Mouse (Mus musculus): ENCODE data around the gene Olfr933. TPM values are rescaled to one million over a fixed set of nuclear protein-coding genes. Genes with fewer than 3 reads are reported as not detected.

Gene Olfr933
- not detected in 2 replicates for polyA plus RNA-seq (2015; fragmentation: Nextera tagmentation; extraction: Ambion mirVana)

DNA sequence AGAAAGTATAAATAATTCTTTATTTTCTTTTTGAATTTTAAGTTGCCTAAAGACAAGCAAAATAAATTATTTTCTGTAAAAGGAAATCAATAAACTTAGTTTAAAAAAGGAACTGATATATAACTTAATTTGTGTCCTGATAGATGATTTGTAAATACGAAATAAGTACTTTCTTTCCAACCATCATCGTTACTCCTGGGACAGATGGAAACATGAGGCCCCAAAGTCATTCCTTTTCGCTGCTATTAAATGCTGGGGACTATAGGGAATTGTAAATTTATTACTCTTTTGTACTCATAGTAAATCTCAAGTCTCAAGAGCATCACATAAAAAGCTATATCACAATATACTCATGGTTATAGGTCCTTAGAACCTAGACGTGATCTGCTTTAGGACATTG is at the start of gene Olfr933:
Gene Olfr933 (plus strand): TSS at position 301 of the 400 bp plus-strand sequence.
- H3K36me3 ChIP-seq, result no peaks in the 10 kb centered on the region
- H3K27ac ChIP-seq, result no peak within 1 kb of the TSS
- H3K4me2 ChIP-seq, result no peak within 1 kb of the TSS
- no peak for ATAC-seq (replicated peaks; ENCODE audit: insufficient number of reproducible peaks, insufficient read depth, low FRiP score, low read depth)
- H3K27me3 ChIP-seq, result no peaks in the 10 kb centered on the region
- H3K9ac ChIP-seq, result no peak within 1 kb of the TSS
- no peaks in the 10 kb centered on the region for H3K4me1 ChIP-seq (replicated peaks)
- 70% methylated on average over 4 of the region's 4 CpGs for WGBS
- no peaks in the 10 kb centered on the region for H3K9me3 ChIP-seq (replicated peaks)
- H3K4me3 ChIP-seq, result no peak within 1 kb of the TSS

DNA sequence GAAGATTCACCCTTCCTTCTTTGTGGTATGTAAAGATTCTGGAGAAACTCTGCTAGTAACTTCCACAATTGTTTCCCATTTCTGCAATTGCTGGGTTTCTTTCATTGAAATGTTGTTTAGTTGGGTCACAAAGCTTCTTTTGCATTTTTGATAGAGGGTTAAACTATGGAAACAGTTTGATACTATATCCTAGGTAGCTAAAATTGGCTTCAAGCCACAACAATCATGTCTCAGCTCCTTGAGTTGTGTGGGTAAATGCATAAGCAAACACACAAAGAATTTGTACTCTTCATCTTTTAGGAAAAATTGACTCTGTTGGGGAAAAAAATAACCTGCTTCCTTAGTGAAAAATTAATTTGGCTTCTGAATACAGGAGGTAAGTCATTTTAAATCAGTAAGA is 42.6 kb upstream of the Olfr933 start, which contains the start of gene Olfr930:
Gene Olfr930 (plus strand): TSS at position 301 of the 400 bp plus-strand sequence.
- no peak for ATAC-seq (replicated peaks; ENCODE audit: insufficient number of reproducible peaks, insufficient read depth, low FRiP score, low read depth)
- no peaks in the 10 kb centered on the region for H3K9me3 ChIP-seq (replicated peaks)
- no peak within 1 kb of the TSS for H3K4me3 ChIP-seq
- H3K9ac ChIP-seq, result no peak within 1 kb of the TSS
- H3K4me1 ChIP-seq (replicated peaks), result no peaks in the 10 kb centered on the region
- no peak within 1 kb of the TSS for H3K4me2 ChIP-seq
- no peaks in the 10 kb centered on the region for H3K36me3 ChIP-seq
- H3K27me3 ChIP-seq, result no peaks in the 10 kb centered on the region
- H3K27ac ChIP-seq, result no peak within 1 kb of the TSS

DNA sequence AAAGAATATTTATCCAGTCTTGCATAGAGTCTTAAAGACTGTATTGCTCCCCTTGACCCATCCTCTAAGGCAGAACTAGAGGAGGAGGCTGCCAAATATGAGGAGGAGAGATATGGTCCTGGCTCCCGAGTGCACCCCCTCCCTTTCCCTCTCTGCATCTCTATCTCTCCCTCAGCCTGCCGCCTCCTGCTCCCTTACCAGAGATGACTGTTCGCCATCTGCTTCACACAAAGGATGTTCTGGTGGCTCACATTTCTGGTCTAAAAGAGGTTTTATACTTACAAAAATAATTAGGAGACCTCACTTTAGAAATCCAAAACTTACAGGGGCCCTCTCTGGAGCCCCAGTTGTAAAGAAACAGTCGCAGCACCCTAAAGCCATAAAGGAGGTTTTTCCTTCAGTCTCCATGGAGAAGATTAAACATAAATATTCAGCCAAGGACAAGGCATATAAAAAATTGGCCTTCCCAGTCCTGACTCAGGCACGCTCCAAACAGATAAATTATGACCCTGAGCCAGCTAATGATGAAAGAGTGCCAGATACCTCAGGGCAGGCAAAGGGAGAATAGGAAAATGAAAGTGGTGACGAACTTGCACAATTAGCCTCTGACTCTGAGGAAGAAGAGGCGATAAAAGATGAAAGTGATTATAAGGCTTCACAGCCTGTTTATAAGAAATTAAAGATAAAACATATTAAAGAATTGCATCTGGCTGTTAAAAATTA is 18.6 kb upstream of the Olfr933 start:
- H3K4me1 ChIP-seq (replicated peaks), result no peaks in the 10 kb centered on the region
- no peak overlapping the region for H3K27ac ChIP-seq
- H3K36me3 ChIP-seq, result no peaks in the 10 kb centered on the region
- ATAC-seq (replicated peaks; ENCODE audit: insufficient number of reproducible peaks, insufficient read depth, low FRiP score, low read depth), result no peak
- WGBS, result 55% methylated on average over 7 of the region's 7 CpGs
- H3K27me3 ChIP-seq, result no peaks in the 10 kb centered on the region
- no peak overlapping the region for H3K4me3 ChIP-seq
- no peak overlapping the region for H3K4me2 ChIP-seq
- H3K9me3 ChIP-seq (replicated peaks), result no peaks in the 10 kb centered on the region
- H3K9ac ChIP-seq, result no peak overlapping the region

DNA sequence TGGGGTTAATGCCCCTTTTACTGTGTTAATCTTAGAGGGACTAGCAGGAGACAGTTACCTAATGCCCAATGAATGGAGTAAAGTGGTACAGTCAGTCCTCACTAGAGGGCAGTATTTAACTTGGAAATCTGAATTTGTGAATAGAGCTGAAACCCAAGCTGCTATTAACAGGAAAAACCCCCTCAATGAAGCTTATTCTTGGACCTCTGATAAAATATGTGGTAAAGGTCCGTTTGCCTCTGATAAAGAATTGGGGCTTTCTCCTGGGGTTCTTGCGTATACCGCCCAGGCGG is 18.0 kb upstream of the Olfr933 start:
- Histone ChIP-seq H3K4me2 (no peak overlapping the region), H3K27ac (no peak overlapping the region), H3K4me1 (replicated peaks) (no peaks in the 10 kb centered on the region), H3K4me3 (no peak overlapping the region), H3K9ac (no peak overlapping the region), H3K9me3 (replicated peaks) (no peaks in the 10 kb centered on the region), H3K36me3 (no peaks in the 10 kb centered on the region), H3K27me3 (no peaks in the 10 kb centered on the region)
- WGBS, result 64% methylated on average over 4 of the region's 4 CpGs
- ATAC-seq (replicated peaks; ENCODE audit: insufficient number of reproducible peaks, insufficient read depth, low FRiP score, low read depth), result no peak

DNA sequence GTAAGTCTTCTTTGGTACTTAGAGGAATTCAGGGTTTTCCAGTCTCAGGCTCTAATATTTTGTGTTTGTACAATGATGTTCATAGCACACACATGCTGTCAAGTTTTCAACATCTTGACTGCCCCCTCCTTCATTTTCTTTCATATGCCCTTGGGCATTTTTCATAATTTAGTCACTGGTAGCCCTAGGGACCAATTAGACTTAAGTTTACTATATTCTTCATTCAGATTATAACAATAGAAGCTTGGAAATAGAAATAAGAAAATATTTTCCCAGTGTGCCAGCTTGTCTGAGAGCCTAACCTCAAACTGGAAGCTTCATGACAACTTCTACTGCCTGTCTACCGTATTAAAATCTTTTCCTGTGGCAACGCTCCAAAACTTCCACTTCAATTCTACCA is 16.1 kb downstream of the Olfr933 start, which contains the start of gene Olfr934:
Gene Olfr934 (minus strand): TSS at position 101 of the 400 bp plus-strand sequence.
- H3K4me2 ChIP-seq, result no peak within 1 kb of the TSS
- 81% methylated on average over 2 of the region's 2 CpGs for WGBS
- ATAC-seq (replicated peaks; ENCODE audit: insufficient number of reproducible peaks, insufficient read depth, low FRiP score, low read depth), result no peak
- no peaks in the 10 kb centered on the region for H3K4me1 ChIP-seq (replicated peaks)
- no peak within 1 kb of the TSS for H3K27ac ChIP-seq
- H3K4me3 ChIP-seq, result no peak within 1 kb of the TSS
- no peak within 1 kb of the TSS for H3K9ac ChIP-seq
- no peaks in the 10 kb centered on the region for H3K9me3 ChIP-seq (replicated peaks)
- no peaks in the 10 kb centered on the region for H3K36me3 ChIP-seq
- H3K27me3 ChIP-seq, result no peaks in the 10 kb centered on the region

DNA sequence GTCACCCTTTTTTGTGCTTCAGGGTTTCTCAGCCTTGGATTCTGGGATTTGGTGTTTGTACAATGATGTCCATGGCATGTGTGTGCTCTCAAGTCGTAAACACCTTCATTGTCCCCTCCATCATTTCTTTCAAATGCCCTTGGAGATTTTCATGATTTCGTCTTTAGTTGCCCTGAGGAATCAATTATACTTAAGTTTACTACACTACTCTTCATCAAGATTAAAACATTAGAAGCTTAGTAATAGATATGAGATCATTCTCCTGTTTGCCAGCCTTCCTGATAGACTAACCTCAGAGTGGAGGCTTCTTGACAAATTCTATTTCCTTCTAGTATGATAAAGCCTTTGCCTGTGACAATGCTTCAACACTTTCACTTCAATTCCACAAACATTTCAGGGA is 27.5 kb downstream of the Olfr933 start, which contains the start of gene Olfr935:
Gene Olfr935 (minus strand): TSS at position 101 of the 400 bp plus-strand sequence.
- no peak within 1 kb of the TSS for H3K4me3 ChIP-seq
- no peak within 1 kb of the TSS for H3K4me2 ChIP-seq
- no peaks in the 10 kb centered on the region for H3K36me3 ChIP-seq
- no peaks in the 10 kb centered on the region for H3K4me1 ChIP-seq (replicated peaks)
- H3K27ac ChIP-seq, result no peak within 1 kb of the TSS
- H3K9ac ChIP-seq, result no peak within 1 kb of the TSS
- H3K9me3 ChIP-seq (replicated peaks), result no peaks in the 10 kb centered on the region
- 73% methylated on average over 2 of the region's 2 CpGs for WGBS
- H3K27me3 ChIP-seq, result no peaks in the 10 kb centered on the region
- no peak for ATAC-seq (replicated peaks; ENCODE audit: insufficient number of reproducible peaks, insufficient read depth, low FRiP score, low read depth)

DNA sequence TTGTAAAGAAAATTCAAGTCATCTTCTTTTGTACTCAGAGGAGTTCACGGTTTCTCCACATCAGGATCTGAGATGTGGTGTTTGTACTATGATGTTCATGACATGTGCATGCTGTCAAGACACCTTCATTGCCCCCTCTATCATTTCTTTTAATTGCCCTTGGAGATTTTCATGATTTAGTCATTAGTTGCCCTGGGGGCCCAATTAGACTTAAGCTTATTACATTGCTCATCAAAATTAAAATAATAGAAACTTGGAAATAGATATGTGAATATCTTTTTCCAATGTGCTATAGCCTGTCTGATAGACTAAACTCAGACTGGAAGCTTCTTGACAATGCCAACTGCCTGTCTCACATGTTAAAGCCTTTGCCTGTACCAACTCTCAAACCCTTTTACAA is 51.2 kb downstream of the Olfr933 start, which contains the start of gene Olfr146:
Gene Olfr146 (minus strand): TSS at position 101 of the 400 bp plus-strand sequence.
- Histone ChIP-seq H3K4me3 (no peak within 1 kb of the TSS), H3K27ac (no peak within 1 kb of the TSS), H3K36me3 (no peaks in the 10 kb centered on the region), H3K4me2 (no peak within 1 kb of the TSS), H3K9ac (no peak within 1 kb of the TSS), H3K27me3 (no peaks in the 10 kb centered on the region), H3K9me3 (replicated peaks) (no peaks in the 10 kb centered on the region), H3K4me1 (replicated peaks) (no peaks in the 10 kb centered on the region)
- ATAC-seq (replicated peaks; ENCODE audit: insufficient number of reproducible peaks, insufficient read depth, low FRiP score, low read depth), result no peak
- 67% methylated on average over 1 of the region's 1 CpGs for WGBS

Other genes with a start within 250 kb of the Olfr933 start
- 0.03 TPM in 1 of 2 replicates, not detected in the other for gene Olfr920, start 220.0 kb upstream of the Olfr933 start, polyA plus RNA-seq (2015; fragmentation: Nextera tagmentation; extraction: Ambion mirVana)
- not detected in 2 replicates for gene Olfr921, start 199.2 kb upstream of the Olfr933 start, polyA plus RNA-seq (2015; fragmentation: Nextera tagmentation; extraction: Ambion mirVana)
- gene Olfr922, start 157.7 kb upstream of the Olfr933 start, polyA plus RNA-seq (2015; fragmentation: Nextera tagmentation; extraction: Ambion mirVana), result not detected in 2 replicates
- gene Olfr923, start 145.8 kb upstream of the Olfr933 start, polyA plus RNA-seq (2015; fragmentation: Nextera tagmentation; extraction: Ambion mirVana), result not detected in 2 replicates
- gene Olfr924, start 127.9 kb upstream of the Olfr933 start, polyA plus RNA-seq (2015; fragmentation: Nextera tagmentation; extraction: Ambion mirVana), result not detected in 2 replicates
- gene Olfr26, start 117.3 kb upstream of the Olfr933 start, polyA plus RNA-seq (2015; fragmentation: Nextera tagmentation; extraction: Ambion mirVana), result not detected in 2 replicates
- not detected in 2 replicates for gene Olfr926, start 95.2 kb upstream of the Olfr933 start, polyA plus RNA-seq (2015; fragmentation: Nextera tagmentation; extraction: Ambion mirVana)
- not detected in 2 replicates for gene Olfr930, start 42.5 kb upstream of the Olfr933 start, polyA plus RNA-seq (2015; fragmentation: Nextera tagmentation; extraction: Ambion mirVana)
- gene Olfr934, start 16.0 kb downstream of the Olfr933 start, polyA plus RNA-seq (2015; fragmentation: Nextera tagmentation; extraction: Ambion mirVana), result not detected in 2 replicates
- gene Olfr935, start 27.4 kb downstream of the Olfr933 start, polyA plus RNA-seq (2015; fragmentation: Nextera tagmentation; extraction: Ambion mirVana), result not detected in 2 replicates
- not detected in 2 replicates for gene Olfr146, start 51.1 kb downstream of the Olfr933 start, polyA plus RNA-seq (2015; fragmentation: Nextera tagmentation; extraction: Ambion mirVana)
- gene Olfr937, start 92.6 kb downstream of the Olfr933 start, polyA plus RNA-seq (2015; fragmentation: Nextera tagmentation; extraction: Ambion mirVana), result not detected in 2 replicates
- gene Olfr938, start 106.6 kb downstream of the Olfr933 start, polyA plus RNA-seq (2015; fragmentation: Nextera tagmentation; extraction: Ambion mirVana), result not detected in 2 replicates
- not detected in 2 replicates for gene Olfr27, start 155.8 kb downstream of the Olfr933 start, polyA plus RNA-seq (2015; fragmentation: Nextera tagmentation; extraction: Ambion mirVana)
- not detected in 2 replicates for gene Olfr943, start 194.0 kb downstream of the Olfr933 start, polyA plus RNA-seq (2015; fragmentation: Nextera tagmentation; extraction: Ambion mirVana)
- gene Olfr944, start 229.6 kb downstream of the Olfr933 start, polyA plus RNA-seq (2015; fragmentation: Nextera tagmentation; extraction: Ambion mirVana), result not detected in 2 replicates

Data from heart, embryonic 15.5 days (tissue).